22 mouse cellular contexts compared by ENCODE assay signal in genomic region chr11:6156651-6157050, GRCm38 (mm10). TPM values are rescaled to one million over a fixed set of nuclear protein-coding genes. Genes with fewer than 3 reads are reported as not detected.
DNase-seq lines count a peak whose midpoint lies in the region.
"Had no signal": no experiment of that assay in that cellular context is flagged by ENCODE, and none has a peak within 500 bp of the region (broad histone marks: within the 10 kb centered on the region; RNA-seq: fewer than 3 reads in every experiment).

No protein-coding gene starts in this region.

- intact Hi-C loops in left cerebral cortex, postnatal 4 days (cut with DNase I): no loop called here
- intact Hi-C loops in heart, postnatal 10 days (cut with DNase I): no loop called here

- H3K27ac ChIP-seq in heart, embryonic 10.5 days: no peak overlapping the region
- H3K27ac ChIP-seq: embryonic facial prominence, embryonic 13.5 days; left cerebral cortex, adult 2 months; limb, embryonic 10.5 days had no signal

- WGBS in heart, embryonic 10.5 days: 84% methylated on average over 5 of the region's 5 CpGs

- H3K4me1 ChIP-seq in heart, embryonic 10.5 days: peaks cover 37% of the 10 kb centered on the region

- no peaks in the 10 kb centered on the region for H3K27me3 ChIP-seq in heart, embryonic 10.5 days (ENCODE audit: insufficient read depth, poor library complexity, severe bottlenecking)
- H3K27me3 ChIP-seq: embryonic facial prominence, embryonic 13.5 days; megakaryocyte, embryonic 14.5 days; Patski had no signal

- H3K36me3 ChIP-seq in heart, embryonic 10.5 days: no peaks in the 10 kb centered on the region
- H3K36me3 ChIP-seq: embryonic facial prominence, embryonic 13.5 days; limb, embryonic 10.5 days had no signal

- no peaks in the 10 kb centered on the region for H3K9me3 ChIP-seq in heart, embryonic 10.5 days
- H3K9me3 ChIP-seq: embryonic facial prominence, embryonic 13.5 days; limb, embryonic 10.5 days; megakaryocyte, embryonic 14.5 days had no signal

- DNase-seq in cerebellum, adult 11-12 months: peak; percentile 32
- no peak for DNase-seq in cerebellum, adult 11 months
- DNase-seq in heart, adult 18-20 months: peak; percentile 58 to 63
- DNase-seq in heart, embryonic 10.5 days (ENCODE audit: low spot score): no peak
- DNase-seq in left cerebral cortex, postnatal 4 days: peak; percentile 53
- DNase-seq in left cerebral cortex, adult 11 months (ENCODE audit: low spot score): no peak
- DNase-seq in heart, postnatal 10 days: peak; percentile 53 to 54
- DNase-seq in adrenal gland, postnatal 10 days: no peak
- DNase-seq: adrenal gland, adult 8-10 months; kidney, adult 8-10 months; kidney, postnatal 14 days; liver, postnatal 0 days; retina, postnatal 1 day; thymus, postnatal 14 days had no signal

- no peak overlapping the region for H3K4me3 ChIP-seq in heart, embryonic 10.5 days
- H3K4me3 ChIP-seq: embryonic facial prominence, embryonic 13.5 days; left cerebral cortex, adult 2 months; limb, embryonic 10.5 days; megakaryocyte, embryonic 14.5 days had no signal

RNA-seq across cellular contexts. Expression of gene A730071L15Rik, which starts 43.2 kb away (rescaled TPM):
- not detected for total RNA-seq in heart, adult 18-20 months (2021)
- polyA plus RNA-seq in heart, embryonic 10.5 days (2016; fragmentation: Nextera tagmentation; extraction: Ambion mirVana): 0.14 and 0.43 TPM in 2 replicates
- total RNA-seq in left cerebral cortex, postnatal 4 days (2021): under 1 TPM in 1 of 2 experiments, not detected in 1; 0.24 TPM
- total RNA-seq in heart, postnatal 10 days (2021): under 1 TPM in 1 of 2 experiments, not detected in 1; 0.26 TPM
- total RNA-seq in adrenal gland, postnatal 10 days (2021): under 1 TPM; 0.21 to 0.24 TPM
- total RNA-seq: granulocyte monocyte progenitor cell, adult 5-6 weeks; hematopoietic stem cell, adult 5-6 weeks had no signal
- polyA plus RNA-seq: inflammation-experienced regulatory T-cells, adult 6 months had no signal

RNA-seq across cellular contexts. Expression of gene Nudcd3, which starts 43.6 kb away (rescaled TPM):
- total RNA-seq in heart, adult 18-20 months (2021): 10 to 100 TPM; 64.2 to 67.1 TPM
- 37.1 and 37.4 TPM in 2 replicates for polyA plus RNA-seq in heart, embryonic 10.5 days (2016; fragmentation: Nextera tagmentation; extraction: Ambion mirVana)
- 100 to 1,000 TPM; 109 to 117 TPM for total RNA-seq in left cerebral cortex, postnatal 4 days (2021)
- total RNA-seq in heart, postnatal 10 days (2021): 10 to 100 TPM; 65.7 to 68.2 TPM
- total RNA-seq in adrenal gland, postnatal 10 days (2021): 10 to 100 TPM; 45.8 to 52.3 TPM

Comparison
In these comparisons a context has a peak if more than half of its experiments do, and no peak if none do; other contexts are left out.
1. DNase-seq: peak in cerebellum, adult 11-12 months (single experiment), heart, adult 18-20 months (2 of 2), left cerebral cortex, postnatal 4 days (single experiment) and heart, postnatal 10 days (2 of 2); none in cerebellum, adult 11 months (single experiment), heart, embryonic 10.5 days (single experiment), left cerebral cortex, adult 11 months (single experiment) and adrenal gland, postnatal 10 days (single experiment).